Mouse (Mus musculus): ENCODE data around the gene Vgll1. TPM values are rescaled to one million over a fixed set of nuclear protein-coding genes. Genes with fewer than 3 reads are reported as not detected.

The Vgll1 gene
- polyA plus RNA-seq (2012; fragmentation: generic; extraction: Trizol) = not detected

GRCm38 (mm10) chrX:57087806-57088205 lies at the start of gene Vgll1:
Gene Vgll1, plus strand, starts transcription at chrX:57088106.

GRCm38 (mm10) chrX:57042774-57043173 lies 45.1 kb upstream of the Vgll1 start, which contains the start of gene Brs3:
Gene Brs3, plus strand, starts transcription at chrX:57043074.

GRCm38 (mm10) chrX:57053174-57053992 lies 34.5 kb upstream of the Vgll1 start, which contains the start of gene Htatsf1:
Gene Htatsf1, plus strand, starts transcription at chrX:57053583.

Other genes with a start within 250 kb of the Vgll1 start
- not detected for gene Adgrg4, start 217.9 kb upstream of the Vgll1 start, polyA plus RNA-seq (2012; fragmentation: generic; extraction: Trizol)
- gene Brs3, start 45.0 kb upstream of the Vgll1 start, polyA plus RNA-seq (2012; fragmentation: generic; extraction: Trizol) = not detected
- 10 to 100 TPM in 1 of 2 experiments, 1 to 10 TPM in 1; 3.8 to 14.3 TPM for gene Htatsf1, start 34.5 kb upstream of the Vgll1 start, polyA plus RNA-seq (2012; fragmentation: generic; extraction: Trizol)
- gene Cd40lg, start 124.0 kb downstream of the Vgll1 start, polyA plus RNA-seq (2012; fragmentation: generic; extraction: Trizol) = not detected